Mouse (Mus musculus) heart, embryonic 16.5 days (tissue): Measurements from ENCODE around the gene BC017158. TPM values are rescaled to one million over a fixed set of nuclear protein-coding genes. Genes with fewer than 3 reads are reported as not detected.

Source experiments
- ATAC-seq: fragments of 200-750 bp; cut with Nextera tagmentation; replicated peaks from 2 replicates; pipeline ENCODE4 v1.8.0; 2017; ENCODE audit warnings: moderate number of reproducible peaks; ENCODE audit not compliant: insufficient read depth, low FRiP score; ENCODE audit errors: extremely low read depth
- H3K27ac ChIP-seq: fragments of 300-500 bp; sonication (generic); 2 replicates; pipeline ENCODE4 v1.5.1; 2014; ENCODE audit warnings: mild to moderate bottlenecking, low read length, control low read depth, moderate library complexity
- H3K27me3 ChIP-seq: fragments of 300-500 bp; sonication (generic); 2 replicates; pipeline ENCODE4 v1.6.1; 2014; ENCODE audit warnings: low read length, mixed read lengths; ENCODE audit not compliant: control insufficient read depth, insufficient read depth
- H3K36me3 ChIP-seq: fragments of 300-500 bp; sonication (generic); 2 replicates; pipeline ENCODE4 v1.6.1; 2014; ENCODE audit not compliant: control insufficient read depth, insufficient read depth
- H3K4me1 ChIP-seq: fragments of 300-500 bp; sonication (generic); 2 replicates; pipeline ENCODE4 v1.6.1; 2014; ENCODE audit warnings: low read length, mixed read lengths; ENCODE audit not compliant: control insufficient read depth, insufficient read depth
- H3K4me2 ChIP-seq: fragments of 300-500 bp; sonication (generic); 2 replicates; pipeline ENCODE4 v1.6.1; 2014; ENCODE audit warnings: low read depth, mild to moderate bottlenecking, control low read depth, low read length
- H3K4me3 ChIP-seq: fragments of 300-500 bp; sonication (generic); 2 replicates; pipeline ENCODE4 v1.5.1; 2014; ENCODE audit warnings: mild to moderate bottlenecking, control low read depth, low read length
- H3K9ac ChIP-seq: fragments of 300-500 bp; sonication (generic); 2 replicates; pipeline ENCODE4 v1.6.1; 2014; ENCODE audit warnings: low read length, control low read depth
- H3K9me3 ChIP-seq: fragments of 300-500 bp; sonication (generic); replicated peaks from 2 replicates; pipeline ENCODE4 v1.6.1; 2016; ENCODE audit warnings: low read length; ENCODE audit not compliant: control insufficient read depth
- WGBS: fragments of 180-500 bp; shearing (Covaris S2); extraction: QIAGEN DNeasy Blood & Tissue Kit; methylation state at CpG from one replicate; pipeline ENCODE4 v1.1.7; 2014; 5-methylcytosine and 5-hydroxymethylcytosine counted together
- polyA plus RNA-seq: library from polyadenylated mRNA; unstranded; fragments of >200 nt; fragmentation: Nextera tagmentation; extraction: Ambion mirVana; gene quantifications from 2 replicates; pipeline ENCODE4 v1.2.1, GENCODE M21; 2015

BC017158 gene
- polyA plus RNA-seq, 1 experiment from 2014 or later: 14.2 TPM

- no peaks in the 10 kb centered on the region for H3K36me3 ChIP-seq
- no peaks in the 10 kb centered on the region for H3K4me1 ChIP-seq
- ATAC-seq: no peak
- no peaks in the 10 kb centered on the region for H3K27me3 ChIP-seq
- H3K9me3 ChIP-seq: no peaks in the 10 kb centered on the region
- H3K27ac ChIP-seq: no peak overlapping the region
- H3K9ac ChIP-seq: no peak overlapping the region
- WGBS: 55% methylated on average over 9 of the region's 9 CpGs
- H3K4me2 ChIP-seq: no peak overlapping the region
- no peak overlapping the region for H3K4me3 ChIP-seq
Observed at GRCm38 (mm10) chr7:128330981-128331380, 33.0 kb upstream of the BC017158 start.

- no peak overlapping the region for H3K9ac ChIP-seq
- WGBS: 64% methylated on average over 1 of the region's 1 CpGs
Observed at GRCm38 (mm10) chr7:128324977-128325376, 27.0 kb upstream of the BC017158 start.

GRCm38 (mm10) chr7:128321260-128321659 is 23.3 kb upstream of the BC017158 start:
- Histone ChIP-seq H3K4me1 (0 out of 2 replicates have a peak, but pooled peaks cover 3% of the 10 kb centered on the region), H3K36me3 (no peaks in the 10 kb centered on the region), H3K9me3 (no peaks in the 10 kb centered on the region), H3K9ac (no peak overlapping the region), H3K4me2 (no peak overlapping the region), H3K27ac (peak overlapping the region; percentile 18; the same call in 1 of the 2 replicates), H3K4me3 (no peak overlapping the region), H3K27me3 (no peaks in the 10 kb centered on the region)
- WGBS: 75% methylated on average over 7 of the region's 7 CpGs
- 0 out of 2 replicates have a peak, but pooled peaks have one; percentile 32 for ATAC-seq

More at GRCm38 (mm10) chr7:128324977-128325376, 27.0 kb upstream of the BC017158 start:
- H3K4me2 ChIP-seq: no peak overlapping the region
- no peak for ATAC-seq
- 0 out of 2 replicates have a peak, but pooled peaks cover 3% of the 10 kb centered on the region for H3K4me1 ChIP-seq
- no peak overlapping the region for H3K27ac ChIP-seq
- H3K9me3 ChIP-seq: no peaks in the 10 kb centered on the region
- H3K27me3 ChIP-seq: no peaks in the 10 kb centered on the region
- H3K4me3 ChIP-seq: no peak overlapping the region
- no peaks in the 10 kb centered on the region for H3K36me3 ChIP-seq

DNA sequence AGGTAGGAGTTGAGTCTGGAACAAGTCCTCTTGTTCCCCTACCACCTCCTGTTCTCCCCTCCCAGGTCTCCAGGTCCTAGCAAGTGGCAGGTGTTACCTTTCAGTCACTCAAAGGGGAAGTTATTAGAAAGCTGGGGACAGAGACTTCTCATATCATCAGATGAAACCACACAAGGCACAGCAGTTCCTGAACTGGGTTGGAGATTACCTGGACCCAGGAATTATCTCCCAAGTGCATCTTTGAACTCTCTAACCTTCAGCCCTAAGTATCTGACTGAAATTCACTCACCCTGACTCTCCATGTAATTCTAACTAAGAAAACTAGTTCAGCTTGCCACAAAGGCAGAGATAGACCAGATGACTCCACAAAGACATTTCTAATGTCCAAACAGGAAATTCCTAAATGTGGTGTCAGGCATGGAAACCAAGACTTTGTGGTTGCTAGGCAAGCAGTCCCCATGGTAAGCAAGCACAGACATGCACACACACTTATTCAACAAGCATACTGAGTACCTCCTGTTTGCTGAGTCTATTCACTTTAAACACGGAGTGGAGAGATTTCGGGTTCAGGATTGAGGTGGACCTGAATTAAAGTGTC is 22.3 kb upstream of the BC017158 start:
- ATAC-seq: no peak
- Histone ChIP-seq H3K4me1 (0 out of 2 replicates have a peak, but pooled peaks cover 3% of the 10 kb centered on the region), H3K27ac (no peak overlapping the region; the same call in 1 of the 2 replicates), H3K4me2 (no peak overlapping the region), H3K9me3 (no peaks in the 10 kb centered on the region), H3K36me3 (no peaks in the 10 kb centered on the region), H3K27me3 (no peaks in the 10 kb centered on the region), H3K4me3 (no peak overlapping the region), H3K9ac (no peak overlapping the region)
- 81% methylated on average over 2 of the region's 2 CpGs for WGBS

DNA sequence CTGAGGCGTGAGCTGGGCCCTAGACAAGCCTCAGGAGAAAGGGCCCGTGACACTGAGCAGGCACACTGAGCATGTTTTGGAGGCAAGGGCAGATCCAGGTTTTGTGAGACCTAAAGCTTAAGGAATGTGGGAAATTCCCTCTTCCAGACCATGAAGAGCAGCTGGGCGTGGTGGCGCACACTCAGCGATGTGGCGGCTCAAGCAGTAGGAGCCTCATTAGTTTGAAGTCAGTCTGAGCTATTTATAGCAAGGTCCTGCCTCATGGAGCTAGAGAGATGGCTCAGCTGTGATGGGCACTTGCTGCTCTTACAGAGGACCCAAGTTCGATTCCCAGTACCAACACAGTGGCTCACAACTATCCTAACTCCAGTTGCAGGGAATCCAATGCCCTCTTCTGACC is 21.2 kb upstream of the BC017158 start:
- Histone ChIP-seq H3K27ac (no peak overlapping the region), H3K27me3 (no peaks in the 10 kb centered on the region), H3K9ac (no peak overlapping the region), H3K36me3 (no peaks in the 10 kb centered on the region), H3K4me3 (no peak overlapping the region), H3K9me3 (no peaks in the 10 kb centered on the region), H3K4me1 (0 out of 2 replicates have a peak, but pooled peaks cover 3% of the 10 kb centered on the region), H3K4me2 (no peak overlapping the region)
- ATAC-seq: no peak
- WGBS: 78% methylated on average over 7 of the region's 7 CpGs

GRCm38 (mm10) chr7:128317011-128317410 is 19.0 kb upstream of the BC017158 start:
- 73% methylated on average over 4 of the region's 4 CpGs for WGBS
- Histone ChIP-seq H3K9me3 (no peaks in the 10 kb centered on the region), H3K36me3 (no peaks in the 10 kb centered on the region), H3K9ac (no peak overlapping the region), H3K4me2 (no peak overlapping the region), H3K27me3 (no peaks in the 10 kb centered on the region), H3K27ac (no peak overlapping the region), H3K4me1 (0 out of 2 replicates have a peak, but pooled peaks cover 3% of the 10 kb centered on the region), H3K4me3 (no peak overlapping the region)
- no peak for ATAC-seq

GRCm38 (mm10) chr7:128314491-128314890 is 16.5 kb upstream of the BC017158 start:
- no peak for ATAC-seq
- Histone ChIP-seq H3K9ac (no peak overlapping the region), H3K4me1 (peaks cover 9% of the 10 kb centered on the region), H3K4me3 (no peak overlapping the region), H3K27me3 (no peaks in the 10 kb centered on the region), H3K9me3 (no peaks in the 10 kb centered on the region), H3K27ac (no peak overlapping the region), H3K36me3 (no peaks in the 10 kb centered on the region), H3K4me2 (no peak overlapping the region)
- 58% methylated on average over 7 of the region's 7 CpGs for WGBS

DNA sequence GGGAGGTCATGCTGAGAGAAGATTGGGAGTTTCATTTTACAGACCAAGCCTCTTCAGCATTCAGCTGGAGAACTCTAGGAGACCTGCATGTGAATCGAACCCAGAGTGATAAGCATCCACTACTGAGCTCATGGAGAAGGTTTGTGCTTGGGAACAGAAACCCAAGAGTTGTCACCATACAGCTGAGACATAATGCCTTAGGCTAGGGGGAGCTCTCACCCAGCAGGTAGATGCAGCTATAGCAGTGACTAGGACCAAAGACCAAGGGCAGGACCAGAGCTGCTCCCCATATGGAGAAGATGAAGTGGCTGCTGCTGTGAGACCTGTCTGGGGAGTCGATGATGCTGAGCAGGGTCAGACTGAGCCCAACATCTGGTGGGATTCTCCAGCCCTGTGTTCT is 15.6 kb upstream of the BC017158 start:
- WGBS: 77% methylated on average over 2 of the region's 2 CpGs
- Histone ChIP-seq H3K4me3 (no peak overlapping the region), H3K36me3 (no peaks in the 10 kb centered on the region), H3K27ac (no peak overlapping the region), H3K27me3 (no peaks in the 10 kb centered on the region), H3K9ac (no peak overlapping the region), H3K9me3 (no peaks in the 10 kb centered on the region), H3K4me1 (peaks cover 9% of the 10 kb centered on the region), H3K4me2 (no peak overlapping the region)
- ATAC-seq: no peak

DNA sequence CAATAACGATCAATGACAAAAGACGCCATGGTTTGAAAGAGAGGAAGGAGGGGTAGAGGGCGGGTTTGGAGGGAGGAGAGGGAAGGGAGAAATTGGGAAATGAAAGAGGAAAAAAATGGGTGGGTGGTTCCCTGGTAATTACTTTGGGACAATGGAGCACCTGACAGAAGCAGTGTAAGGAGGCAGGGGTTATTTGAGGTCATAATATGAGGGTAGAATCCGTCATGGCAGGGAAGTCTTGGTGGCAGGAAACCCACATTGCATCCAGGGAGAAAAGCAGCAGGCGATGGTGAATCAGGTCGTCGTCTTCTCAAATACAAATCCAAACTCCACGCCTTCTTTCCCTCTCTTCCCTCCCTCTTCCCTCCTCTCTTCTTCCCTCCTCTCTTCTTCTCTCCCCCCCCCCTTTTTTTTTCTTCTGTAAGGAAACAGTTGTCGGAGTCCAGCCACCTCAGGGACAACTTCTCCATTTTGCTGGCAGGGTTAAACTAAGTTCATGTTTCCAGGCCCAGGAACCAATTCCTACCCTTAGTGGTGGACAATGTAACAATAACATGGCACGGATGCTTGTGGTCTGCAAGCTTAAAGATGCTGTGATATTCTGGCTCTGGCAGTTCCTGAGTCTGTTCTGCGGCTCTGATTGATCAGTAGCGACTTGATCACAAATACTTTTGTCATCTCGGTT is 14.5 kb upstream of the BC017158 start:
- Histone ChIP-seq H3K9me3 (no peaks in the 10 kb centered on the region), H3K4me1 (peaks cover 9% of the 10 kb centered on the region), H3K36me3 (no peaks in the 10 kb centered on the region), H3K27me3 (no peaks in the 10 kb centered on the region), H3K9ac (no peak overlapping the region), H3K27ac (no peak overlapping the region), H3K4me2 (no peak overlapping the region), H3K4me3 (no peak overlapping the region)
- 74% methylated on average over 13 of the region's 13 CpGs for WGBS
- no peak for ATAC-seq
